Mouse (Mus musculus): ENCODE measurements at regions not wholly inside any gene's neighbourhood (a gene's known extent, or its start where the extent isn't known, plus 50 kb on each side); places are given as distances from the start of the nearest gene placed in this dataset.

GRCm38 (mm10) chr3:29890764-29891163 is 657.0 kb downstream of the Mecom start:
- Histone ChIP-seq H3K9me3 (replicated peaks; ENCODE audit: low read length) (no peaks in the 10 kb centered on the region), H3K36me3 (replicated peaks in 1 of 2; ENCODE audit: control insufficient read depth in 1 of 2, insufficient read depth in 1 of 2, low read length in 1 of 2) (no peaks in the 10 kb centered on the region), H3K4me2 (ENCODE audit: insufficient read depth, low read depth, poor library complexity, severe bottlenecking) (no peak overlapping the region), H3K9ac (ENCODE audit: insufficient read depth, low read depth) (no peak overlapping the region), H3K27ac (ENCODE audit: insufficient read depth, low read depth) (no peak overlapping the region), H3K4me1 (ENCODE audit: control insufficient read depth in 1 of 2, insufficient read depth in 2 of 2) (no peaks in the 10 kb centered on the region), H3K79me2 (replicated peaks; ENCODE audit: control insufficient read depth, extremely low read depth, insufficient read depth, poor library complexity, severe bottlenecking) (no peaks in the 10 kb centered on the region), H3K4me3 (replicated peaks in 1 of 3; ENCODE audit: low read depth in 2 of 3, low read length in 2 of 3, poor library complexity in 1 of 3) (no peak overlapping the region), H3K27me3 (replicated peaks) (no peaks in the 10 kb centered on the region)
- DNase-seq (ENCODE audit: extremely low read depth) = no peak
- dilution Hi-C loops (cut with MboI; ENCODE audit: extremely low pct_ligation_motif_present, extremely low pct_unique_long_range_greater_than_20kb, low sequenced_read_pairs) = no loop called here
- TF ChIP-seq RAD21 (IDR thresholded peaks at IDR 0.05; ENCODE audit: low read depth, low read length) (no peak; the same call in 1 of the 2 replicates), MAX (IDR thresholded peaks at IDR 0.05; ENCODE audit: low read length) (no peak), PAX5 (IDR thresholded peaks at IDR 0.05; ENCODE audit: low read length) (no peak), CHD1 (IDR thresholded peaks at IDR 0.05; ENCODE audit: low read depth, low read length) (no peak), JUN (IDR thresholded peaks at IDR 0.05; ENCODE audit: insufficient read depth, low read depth, low read length) (no peak), NRF1 (IDR thresholded peaks at IDR 0.05; ENCODE audit: low read depth, low read length) (no peak), POLR2A (IDR thresholded peaks at IDR 0.05; ENCODE audit: low read depth, low read length) (no peak), SIN3A (IDR thresholded peaks at IDR 0.05; ENCODE audit: low read length) (no peak), BHLHE40 (IDR thresholded peaks at IDR 0.05; ENCODE audit: low read depth, low read length) (no peak), GABPA (IDR thresholded peaks at IDR 0.05; ENCODE audit: insufficient replicate concordance, low read depth, low read length) (no peak)
- in situ Hi-C loops (cut with MboI; ENCODE audit: low pct_ligation_motif_present, low pct_unique_long_range_greater_than_20kb, low sequenced_read_pairs) = no loop called here

- Histone ChIP-seq H3K9me3 (replicated peaks; ENCODE audit: low read length) (no peaks in the 10 kb centered on the region), H3K36me3 (replicated peaks in 1 of 2; ENCODE audit: control insufficient read depth in 1 of 2, insufficient read depth in 1 of 2, low read length in 1 of 2) (no peaks in the 10 kb centered on the region), H3K79me2 (replicated peaks; ENCODE audit: control insufficient read depth, extremely low read depth, insufficient read depth, poor library complexity, severe bottlenecking) (no peaks in the 10 kb centered on the region), H3K4me2 (ENCODE audit: insufficient read depth, low read depth, poor library complexity, severe bottlenecking) (no peak overlapping the region), H3K9ac (ENCODE audit: insufficient read depth, low read depth) (no peak overlapping the region), H3K4me3 (replicated peaks in 1 of 3; ENCODE audit: low read depth in 2 of 3, low read length in 2 of 3, poor library complexity in 1 of 3) (no peak overlapping the region), H3K27me3 (replicated peaks) (no peaks in the 10 kb centered on the region), H3K4me1 (ENCODE audit: control insufficient read depth in 1 of 2, insufficient read depth in 2 of 2) (no peaks in the 10 kb centered on the region), H3K27ac (ENCODE audit: insufficient read depth, low read depth) (no peak overlapping the region)
- TF ChIP-seq TCF12 (IDR thresholded peaks at IDR 0.05; ENCODE audit: low read depth, low read length) = no peak
- TF ChIP-seq E2F4 (IDR thresholded peaks at IDR 0.05; ENCODE audit: insufficient replicate concordance, low read depth, low read length) = no peak
- no peak for TF ChIP-seq ELF1 (IDR thresholded peaks at IDR 0.05; ENCODE audit: low read depth, low read length)
- TF ChIP-seq MEF2A (IDR thresholded peaks at IDR 0.05; ENCODE audit: borderline replicate concordance, low read depth, low read length) = no peak
- TF ChIP-seq SMC3 (IDR thresholded peaks at IDR 0.05; ENCODE audit: low read depth, low read length) = no peak
- no peak for TF ChIP-seq TBP (conservative IDR thresholded peaks at IDR 0.05; ENCODE audit: low read depth, low read length)
- no peak for TF ChIP-seq MAX (IDR thresholded peaks at IDR 0.05; ENCODE audit: low read length)
- no peak for TF ChIP-seq CTCF (conservative IDR thresholded peaks at IDR 0.05 in 1 of 2, IDR thresholded peaks at IDR 0.05 in 1 of 2; ENCODE audit: low read depth in 2 of 2, low read length in 2 of 2)
- no peak for TF ChIP-seq PAX5 (IDR thresholded peaks at IDR 0.05; ENCODE audit: low read length)
- no peak for TF ChIP-seq GABPA (IDR thresholded peaks at IDR 0.05; ENCODE audit: insufficient replicate concordance, low read depth, low read length)
- TF ChIP-seq JUN (IDR thresholded peaks at IDR 0.05; ENCODE audit: insufficient read depth, low read depth, low read length) = no peak
- no peak for TF ChIP-seq HCFC1 (IDR thresholded peaks at IDR 0.05; ENCODE audit: low read depth, low read length)
- no peak for TF ChIP-seq NELFE (IDR thresholded peaks at IDR 0.05; ENCODE audit: low read depth, low read length)
- TF ChIP-seq NRF1 (IDR thresholded peaks at IDR 0.05; ENCODE audit: low read depth, low read length) = no peak
- TF ChIP-seq ETS1 (conservative IDR thresholded peaks at IDR 0.05; ENCODE audit: low read depth, low read length) = no peak
- no peak for TF ChIP-seq ZC3H11A (IDR thresholded peaks at IDR 0.05; ENCODE audit: low read depth, low read length)
- no peak for TF ChIP-seq IRF4 (IDR thresholded peaks at IDR 0.05; ENCODE audit: low read depth, low read length)
- in situ Hi-C loops (cut with MboI; ENCODE audit: low pct_ligation_motif_present, low pct_unique_long_range_greater_than_20kb, low sequenced_read_pairs) = no loop called here
- dilution Hi-C loops (cut with MboI; ENCODE audit: extremely low pct_ligation_motif_present, extremely low pct_unique_long_range_greater_than_20kb, low sequenced_read_pairs) = no loop called here
- DNase-seq (ENCODE audit: extremely low read depth) = no peak
These were observed 657.5 kb downstream of the Mecom start for GRCm38 (mm10) chr3:29890286-29890685.

Measured in CH12.LX (cell line).